Mouse (Mus musculus) kidney, adult 11 months (tissue): ENCODE results near the gene Gxylt2.

ENCODE experiments used
- DNase-seq: peaks from one replicate; pipeline ENCODE4 v3.0.0; 2022

Gene Gxylt2

GRCm38 (mm10) chr6:100802381-100803083 is 98.0 kb downstream of the Gxylt2 start:
- DNase-seq = peak; percentile 13

- DNase-seq = no peak
Observed at GRCm38 (mm10) chr6:100803250-100803649, 98.7 kb downstream of the Gxylt2 start.

GRCm38 (mm10) chr6:100807187-100807586 is 102.7 kb downstream of the Gxylt2 start:
- DNase-seq = no peak

DNA sequence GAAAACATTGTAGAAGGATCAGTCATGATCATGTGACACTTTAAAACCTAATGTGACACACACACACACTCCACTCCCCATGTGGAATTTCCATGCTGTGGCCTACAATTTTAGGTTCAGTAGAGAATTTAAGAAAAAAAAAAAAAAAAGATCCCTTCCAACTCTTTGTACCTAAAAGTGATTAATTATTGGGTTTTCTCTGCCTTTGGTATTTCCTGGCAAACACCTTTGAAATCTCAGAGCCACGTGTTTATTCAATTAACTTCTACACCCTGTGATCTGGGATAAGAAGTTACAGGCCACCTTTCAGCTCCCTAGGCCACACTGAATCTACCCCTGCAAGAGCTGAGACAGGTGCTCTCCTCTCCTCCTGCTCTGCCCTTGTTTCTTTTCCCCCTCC is 103.2 kb downstream of the Gxylt2 start:
- no peak for DNase-seq

DNA sequence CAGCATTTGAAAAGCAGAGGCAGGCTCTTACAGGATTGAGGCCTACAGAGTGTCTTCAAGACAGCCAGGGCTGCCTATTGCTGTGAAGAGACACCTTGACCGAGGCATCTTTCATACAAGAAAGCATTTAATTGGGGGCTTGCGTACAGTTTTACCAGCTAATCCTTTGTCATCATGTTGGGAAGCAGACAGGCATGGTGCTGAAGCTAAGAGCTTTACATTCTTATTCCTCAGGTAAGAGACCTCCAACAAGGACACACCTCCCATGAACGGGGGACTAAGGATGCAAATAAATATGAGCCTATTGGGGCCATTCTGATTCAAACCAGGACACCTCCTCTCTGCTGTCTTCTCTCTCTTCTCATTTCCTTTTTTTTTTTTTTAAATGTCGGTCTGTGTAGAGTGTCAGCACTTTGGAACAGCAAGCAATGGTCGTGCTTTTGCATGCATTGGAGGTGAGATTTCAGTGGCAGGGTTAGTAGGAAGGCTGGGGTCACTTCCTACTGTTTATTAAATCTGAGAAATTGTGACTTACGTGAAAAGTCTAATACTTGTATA is 103.8 kb downstream of the Gxylt2 start:
- no peak for DNase-seq

DNA sequence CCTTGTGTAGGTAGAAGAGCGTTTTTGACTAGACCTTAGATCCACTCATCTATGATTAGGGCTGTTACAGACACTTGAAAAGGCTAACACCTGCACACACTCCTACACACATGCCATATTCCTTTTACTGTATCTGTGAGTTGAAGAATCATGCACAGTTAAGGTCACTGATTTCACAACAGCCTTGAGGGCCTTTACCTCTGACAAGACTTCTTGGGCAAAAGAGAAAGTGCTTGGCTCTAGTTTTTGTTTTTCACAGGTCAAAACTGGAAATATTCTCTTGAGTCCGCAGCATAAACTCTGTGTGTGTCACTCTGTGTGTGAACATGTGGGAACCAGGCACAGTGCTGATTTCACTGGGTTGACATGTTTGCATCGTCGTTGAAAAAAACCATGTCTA is 105.6 kb downstream of the Gxylt2 start:
- no peak for DNase-seq

DNA sequence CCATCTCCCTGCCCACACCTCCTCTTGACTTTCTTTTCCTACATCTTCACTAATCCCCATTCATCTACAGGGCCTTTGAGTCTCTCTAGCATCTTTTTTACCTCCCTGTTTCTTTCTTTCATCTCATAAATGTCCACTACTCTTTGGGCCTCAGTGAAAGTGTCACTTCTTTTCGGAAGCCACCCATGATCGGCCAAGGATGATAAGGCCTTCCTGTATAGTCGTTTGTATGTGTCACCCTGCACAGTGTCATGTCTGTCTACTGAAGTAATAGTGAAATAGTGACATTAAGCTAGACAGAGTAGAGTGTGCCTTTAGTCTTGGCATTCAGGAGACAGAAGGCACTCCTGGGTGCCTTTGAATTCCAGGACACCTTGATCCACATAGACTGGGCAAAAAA is 107.2 kb downstream of the Gxylt2 start:
- no peak for DNase-seq

GRCm38 (mm10) chr6:100821367-100821766 is 116.8 kb downstream of the Gxylt2 start:
- no peak for DNase-seq

GRCm38 (mm10) chr6:100823356-100823755 is 118.8 kb downstream of the Gxylt2 start:
- DNase-seq = no peak

GRCm38 (mm10) chr6:100824381-100824965 is 119.9 kb downstream of the Gxylt2 start:
- DNase-seq = no peak

GRCm38 (mm10) chr6:100826046-100826445 is 121.5 kb downstream of the Gxylt2 start:
- DNase-seq = peak; percentile 70

GRCm38 (mm10) chr6:100828565-100828964 is 124.0 kb downstream of the Gxylt2 start:
- no peak for DNase-seq

GRCm38 (mm10) chr6:100829770-100830169 is 125.2 kb downstream of the Gxylt2 start:
- DNase-seq = no peak

DNA sequence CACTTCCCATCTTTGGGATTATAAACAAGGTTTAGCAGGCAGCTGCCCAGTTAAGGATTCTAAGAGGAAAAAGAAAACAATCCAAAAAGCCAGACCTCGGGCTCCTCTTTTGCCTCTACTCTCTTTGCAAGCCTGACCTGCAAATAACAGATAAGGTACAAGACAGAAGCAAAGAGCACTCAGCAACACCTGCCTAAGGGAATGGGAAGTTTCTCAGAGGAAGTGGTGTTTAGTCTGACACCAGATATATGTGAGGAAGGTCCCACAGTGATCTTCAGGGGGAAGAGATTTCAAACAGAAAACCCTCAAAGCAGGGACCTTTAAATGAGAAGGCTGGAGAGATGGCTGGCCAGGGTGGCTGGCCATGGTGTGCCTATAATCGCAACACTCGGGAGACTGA is 126.7 kb downstream of the Gxylt2 start:
- DNase-seq = no peak

DNA sequence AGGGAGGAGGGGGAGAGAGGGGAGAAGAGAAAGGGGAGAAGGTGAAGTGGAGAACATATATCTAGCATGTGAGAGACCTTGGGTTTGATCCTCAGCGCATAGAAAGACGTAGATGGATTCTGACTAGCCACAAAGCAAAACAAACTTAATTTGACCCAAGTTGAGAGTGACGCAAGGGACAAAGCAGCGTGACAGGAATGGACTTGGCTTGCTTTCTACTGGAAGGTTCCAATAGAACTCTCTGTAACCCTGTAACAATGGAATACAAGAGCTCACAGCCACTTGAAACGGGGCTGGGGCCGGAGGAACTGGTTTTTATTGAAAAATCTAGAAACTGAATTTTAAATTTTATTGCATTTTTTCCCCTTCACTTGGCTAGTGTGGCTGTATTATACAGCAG is 127.2 kb downstream of the Gxylt2 start:
- DNase-seq = no peak

DNA sequence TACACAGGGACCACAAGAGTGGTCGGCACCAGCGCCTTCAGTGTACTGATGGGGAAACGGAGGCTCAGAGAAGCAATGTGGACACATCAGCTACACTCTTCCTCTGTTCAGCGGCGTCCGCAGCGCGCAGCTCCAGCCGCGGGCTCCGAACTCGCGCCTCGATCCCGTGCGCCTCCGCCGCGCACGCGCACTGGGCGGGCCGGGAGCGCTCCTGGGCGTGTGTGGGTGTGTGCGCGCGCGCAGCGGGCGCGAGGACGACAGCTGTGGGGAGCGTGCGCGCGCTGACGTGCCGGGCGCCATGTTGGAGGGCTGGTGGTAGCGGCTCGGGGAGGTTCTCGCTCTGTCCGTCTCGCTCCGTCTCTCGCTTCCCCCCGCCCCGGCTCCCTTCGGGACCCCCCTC is 128.8 kb downstream of the Gxylt2 start, which contains the start of gene Ppp4r2:
TSS of gene Ppp4r2 (plus strand) at position 268 of the 400 bp plus-strand sequence.
- DNase-seq = peak; percentile 89

DNA sequence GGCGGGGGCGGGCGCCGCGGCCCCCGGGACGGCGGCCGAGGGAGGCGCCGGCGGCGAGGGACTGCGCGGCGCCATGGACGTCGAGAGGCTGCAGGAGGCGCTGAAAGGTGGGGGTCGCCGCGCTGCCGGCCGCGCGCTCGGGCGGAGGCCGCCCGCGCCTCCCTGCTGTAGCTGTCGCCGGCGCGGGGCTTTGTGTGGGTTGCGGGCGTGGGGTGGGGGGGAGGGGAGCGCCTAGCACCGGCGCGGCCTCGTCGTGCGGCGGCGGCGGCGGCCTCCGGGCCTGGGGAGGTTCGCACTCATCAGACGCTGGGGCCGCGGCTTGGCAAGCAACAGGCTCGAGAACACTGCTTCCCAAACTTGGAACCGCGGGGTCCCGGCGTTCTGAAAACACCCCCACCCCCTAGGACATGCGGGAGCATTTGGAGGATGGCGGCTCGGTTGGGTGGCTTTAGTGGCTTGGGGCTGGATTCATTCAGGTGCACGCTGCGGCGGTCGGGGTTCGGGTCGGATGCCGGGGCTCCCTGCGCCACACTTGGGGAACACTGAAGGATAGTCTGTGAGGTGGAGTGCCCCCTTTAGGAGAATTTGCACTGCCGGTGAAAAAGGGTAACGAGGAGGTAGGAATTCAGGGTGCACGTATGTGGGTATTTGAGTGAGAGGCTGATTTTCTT is 129.4 kb downstream of the Gxylt2 start:
- DNase-seq = peak; percentile 46

DNA sequence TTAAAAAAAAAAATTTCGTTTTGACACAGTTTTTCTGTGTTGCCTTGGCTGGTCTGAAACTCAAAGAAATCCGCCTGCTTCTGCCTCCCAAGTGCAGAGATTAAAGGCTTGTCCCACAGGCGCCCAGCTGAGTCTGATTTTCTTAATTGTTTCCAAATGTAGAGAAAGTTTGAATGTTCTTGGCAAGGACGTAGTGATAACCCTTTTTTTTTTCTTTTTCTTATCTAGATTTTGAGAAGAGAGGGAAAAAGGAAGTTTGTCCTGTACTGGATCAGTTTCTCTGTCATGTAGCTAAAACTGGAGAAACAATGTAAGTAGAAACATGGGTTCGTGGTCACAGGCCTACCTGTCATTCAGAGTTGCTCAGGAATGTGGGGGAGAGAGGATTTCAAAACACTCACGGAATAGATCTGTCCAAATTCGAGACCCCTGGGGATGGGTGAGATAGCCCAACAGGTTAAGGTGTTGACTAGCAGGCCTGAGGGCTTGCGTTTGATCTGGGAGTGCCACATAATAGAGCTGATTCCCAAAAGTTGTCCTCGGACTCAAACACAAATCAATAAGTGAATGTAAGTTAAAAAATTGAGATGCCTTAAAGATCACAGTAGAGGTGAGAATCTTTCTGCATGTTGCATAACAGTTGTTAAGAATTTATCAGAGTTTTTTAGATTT is 130.1 kb downstream of the Gxylt2 start:
- DNase-seq = no peak

DNA sequence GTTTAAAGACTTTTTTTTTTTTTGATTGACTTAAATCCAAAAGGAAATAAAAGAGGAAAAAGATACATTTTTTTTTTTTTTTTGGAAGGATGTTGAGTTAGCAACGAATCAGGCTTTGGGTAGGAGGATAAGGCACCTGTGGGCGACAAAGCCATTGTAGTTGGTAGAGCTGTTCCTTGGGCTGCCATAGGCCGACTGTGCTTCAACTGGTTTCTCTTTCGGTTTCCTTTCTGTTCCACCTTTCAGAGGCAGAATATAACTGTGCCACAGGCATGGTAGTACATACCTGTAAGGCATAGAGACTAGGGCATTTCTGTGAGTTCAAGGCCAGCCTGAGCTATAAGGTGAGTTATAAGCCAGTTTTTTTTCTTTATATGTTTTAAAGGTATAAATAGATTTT is 140.5 kb downstream of the Gxylt2 start:
- no peak for DNase-seq

GRCm38 (mm10) chr6:100847264-100847663 is 142.7 kb downstream of the Gxylt2 start:
- DNase-seq = no peak

DNA sequence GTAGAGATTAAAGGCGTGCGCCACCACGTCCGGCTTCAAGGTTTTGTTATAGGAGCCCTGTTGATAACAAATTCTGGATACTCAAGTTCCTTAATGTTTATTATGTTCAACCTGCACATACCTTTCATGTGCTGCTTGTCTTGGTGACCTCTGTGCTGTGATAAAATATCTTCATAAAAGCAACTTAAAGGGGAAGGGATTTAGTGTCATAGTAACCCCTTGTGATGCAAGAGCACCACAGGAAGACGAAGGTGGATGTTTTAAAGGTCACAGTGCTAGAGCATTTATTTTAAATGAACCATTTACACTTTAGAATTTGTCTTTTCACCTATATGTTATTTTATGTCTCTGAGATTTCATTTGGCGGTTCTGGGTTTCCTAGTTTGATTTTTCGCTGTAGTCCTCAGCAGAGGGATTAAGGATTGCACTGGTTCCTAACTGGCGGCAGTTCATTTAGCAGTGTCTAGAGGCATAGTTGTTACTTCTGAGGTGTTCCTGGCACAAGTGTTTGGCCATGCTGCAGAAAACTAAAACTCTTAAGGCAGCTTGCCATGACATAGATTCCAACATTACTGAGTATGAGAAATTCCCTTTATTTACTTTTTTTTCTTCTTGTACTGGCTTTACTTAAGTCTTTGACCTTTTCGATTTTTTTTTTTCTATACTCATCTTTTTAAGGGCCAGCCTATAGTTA is 144.3 kb downstream of the Gxylt2 start:
- DNase-seq = no peak

GRCm38 (mm10) chr6:100850671-100851081 is 146.1 kb downstream of the Gxylt2 start:
- no peak for DNase-seq

- DNase-seq = no peak
Observed at GRCm38 (mm10) chr6:100851083-100851482, 146.5 kb downstream of the Gxylt2 start.
